Mouse (Mus musculus): ENCODE measurements at regions not wholly inside any gene's neighbourhood (a gene's known extent, or its start where the extent isn't known, plus 50 kb on each side); places are given as distances from the start of the nearest gene placed in this dataset.

- no peaks in the 10 kb centered on the region for H3K4me1 ChIP-seq (ENCODE audit: control insufficient read depth in 2 of 2, insufficient read depth in 2 of 2, low read length in 2 of 2, poor library complexity in 1 of 2)
- no peak overlapping the region for H3K9ac ChIP-seq (ENCODE audit: insufficient read depth, low read depth, low read length, poor library complexity, severe bottlenecking)
- no peak overlapping the region for H3K4me3 ChIP-seq (ENCODE audit: insufficient read depth in 1 of 2, low read depth in 1 of 2, low read length in 2 of 2, poor library complexity in 1 of 2, severe bottlenecking in 1 of 2)
- TF ChIP-seq HCFC1 (IDR thresholded peaks at IDR 0.05; ENCODE audit: borderline replicate concordance, insufficient read depth, low read length) (no peak), CHD2 (IDR thresholded peaks at IDR 0.05; ENCODE audit: low read depth, low read length) (no peak), ZNF384 (IDR thresholded peaks at IDR 0.05; ENCODE audit: low read depth, low read length) (no peak), ZC3H11A (IDR thresholded peaks at IDR 0.05; ENCODE audit: borderline replicate concordance, low read depth, low read length) (no peak), MAFK (IDR thresholded peaks at IDR 0.05; ENCODE audit: insufficient read depth, low read depth, low read length) (no peak)
- no peak overlapping the region for H3K27ac ChIP-seq (ENCODE audit: insufficient read depth, low read depth, low read length, poor library complexity, severe bottlenecking)
- no peaks in the 10 kb centered on the region for H3K9me3 ChIP-seq (ENCODE audit: control insufficient read depth, insufficient read depth, low read depth, low read length)
- in situ Hi-C loops (cut with MboI; ENCODE audit: low sequenced_read_pairs in 2 of 2, unreplicated experiment in 2 of 2), result no loop called here
- H3K36me3 ChIP-seq (ENCODE audit: control insufficient read depth, insufficient read depth, low read length, poor library complexity, severe bottlenecking), result no peaks in the 10 kb centered on the region
- no peak for DNase-seq (ENCODE audit: low read depth, low spot score)
Observed at GRCm38 (mm10) chr19:33022839-33023428, 265.6 kb downstream of the Pten start.

GRCm38 (mm10) chr19:33029688-33030444 is 272.6 kb downstream of the Pten start:
- H3K36me3 ChIP-seq (ENCODE audit: control insufficient read depth, insufficient read depth, low read length, poor library complexity, severe bottlenecking), result no peaks in the 10 kb centered on the region
- no peak overlapping the region for H3K9ac ChIP-seq (ENCODE audit: insufficient read depth, low read depth, low read length, poor library complexity, severe bottlenecking)
- no peak overlapping the region for H3K4me3 ChIP-seq (ENCODE audit: insufficient read depth in 1 of 2, low read depth in 1 of 2, low read length in 2 of 2, poor library complexity in 1 of 2, severe bottlenecking in 1 of 2)
- no peak for DNase-seq (ENCODE audit: low read depth, low spot score)
- in situ Hi-C loops (cut with MboI; ENCODE audit: low sequenced_read_pairs in 2 of 2, unreplicated experiment in 2 of 2), result no loop called here
- TF ChIP-seq HCFC1 (IDR thresholded peaks at IDR 0.05; ENCODE audit: borderline replicate concordance, insufficient read depth, low read length) (no peak), CHD2 (IDR thresholded peaks at IDR 0.05; ENCODE audit: low read depth, low read length) (no peak), ZNF384 (IDR thresholded peaks at IDR 0.05; ENCODE audit: low read depth, low read length) (no peak), ZC3H11A (IDR thresholded peaks at IDR 0.05; ENCODE audit: borderline replicate concordance, low read depth, low read length) (no peak), MAFK (IDR thresholded peaks at IDR 0.05; ENCODE audit: insufficient read depth, low read depth, low read length) (no peak)
- no peak overlapping the region for H3K27ac ChIP-seq (ENCODE audit: insufficient read depth, low read depth, low read length, poor library complexity, severe bottlenecking)
- no peaks in the 10 kb centered on the region for H3K4me1 ChIP-seq (ENCODE audit: control insufficient read depth in 2 of 2, insufficient read depth in 2 of 2, low read length in 2 of 2, poor library complexity in 1 of 2)
- no peaks in the 10 kb centered on the region for H3K9me3 ChIP-seq (ENCODE audit: control insufficient read depth, insufficient read depth, low read depth, low read length)

GRCm38 (mm10) chr19:33040512-33040911 is 283.2 kb downstream of the Pten start:
- Histone ChIP-seq H3K9me3 (ENCODE audit: control insufficient read depth, insufficient read depth, low read depth, low read length) (no peaks in the 10 kb centered on the region), H3K9ac (ENCODE audit: insufficient read depth, low read depth, low read length, poor library complexity, severe bottlenecking) (no peak overlapping the region), H3K4me3 (ENCODE audit: insufficient read depth in 1 of 2, low read depth in 1 of 2, low read length in 2 of 2, poor library complexity in 1 of 2, severe bottlenecking in 1 of 2) (no peak overlapping the region), H3K36me3 (ENCODE audit: control insufficient read depth, insufficient read depth, low read length, poor library complexity, severe bottlenecking) (no peaks in the 10 kb centered on the region), H3K27ac (ENCODE audit: insufficient read depth, low read depth, low read length, poor library complexity, severe bottlenecking) (no peak overlapping the region), H3K4me1 (ENCODE audit: control insufficient read depth in 2 of 2, insufficient read depth in 2 of 2, low read length in 2 of 2, poor library complexity in 1 of 2) (no peaks in the 10 kb centered on the region)
- in situ Hi-C loops (cut with MboI; ENCODE audit: low sequenced_read_pairs in 2 of 2, unreplicated experiment in 2 of 2), result no loop called here
- TF ChIP-seq HCFC1 (IDR thresholded peaks at IDR 0.05; ENCODE audit: borderline replicate concordance, insufficient read depth, low read length) (no peak), CHD2 (IDR thresholded peaks at IDR 0.05; ENCODE audit: low read depth, low read length) (no peak), MAFK (IDR thresholded peaks at IDR 0.05; ENCODE audit: insufficient read depth, low read depth, low read length) (no peak), ZNF384 (IDR thresholded peaks at IDR 0.05; ENCODE audit: low read depth, low read length) (no peak), ZC3H11A (IDR thresholded peaks at IDR 0.05; ENCODE audit: borderline replicate concordance, low read depth, low read length) (no peak)
- DNase-seq (ENCODE audit: low read depth, low spot score), result no peak

- in situ Hi-C loops (cut with MboI; ENCODE audit: low sequenced_read_pairs in 2 of 2, unreplicated experiment in 2 of 2), result no loop called here
- DNase-seq (ENCODE audit: low read depth, low spot score), result no peak
- no peaks in the 10 kb centered on the region for H3K4me1 ChIP-seq (ENCODE audit: control insufficient read depth in 2 of 2, insufficient read depth in 2 of 2, low read length in 2 of 2, poor library complexity in 1 of 2)
- H3K27ac ChIP-seq (ENCODE audit: insufficient read depth, low read depth, low read length, poor library complexity, severe bottlenecking), result no peak overlapping the region
- H3K9ac ChIP-seq (ENCODE audit: insufficient read depth, low read depth, low read length, poor library complexity, severe bottlenecking), result no peak overlapping the region
- H3K36me3 ChIP-seq (ENCODE audit: control insufficient read depth, insufficient read depth, low read length, poor library complexity, severe bottlenecking), result no peaks in the 10 kb centered on the region
- H3K9me3 ChIP-seq (ENCODE audit: control insufficient read depth, insufficient read depth, low read depth, low read length), result no peaks in the 10 kb centered on the region
- no peak for TF ChIP-seq CHD2 (IDR thresholded peaks at IDR 0.05; ENCODE audit: low read depth, low read length)
- no peak for TF ChIP-seq HCFC1 (IDR thresholded peaks at IDR 0.05; ENCODE audit: borderline replicate concordance, insufficient read depth, low read length)
- TF ChIP-seq MAFK (IDR thresholded peaks at IDR 0.05; ENCODE audit: insufficient read depth, low read depth, low read length), result no peak
- no peak for TF ChIP-seq ZNF384 (IDR thresholded peaks at IDR 0.05; ENCODE audit: low read depth, low read length)
- no peak for TF ChIP-seq ZC3H11A (IDR thresholded peaks at IDR 0.05; ENCODE audit: borderline replicate concordance, low read depth, low read length)
- no peak overlapping the region for H3K4me3 ChIP-seq (ENCODE audit: insufficient read depth in 1 of 2, low read depth in 1 of 2, low read length in 2 of 2, poor library complexity in 1 of 2, severe bottlenecking in 1 of 2)
Observed at GRCm38 (mm10) chr19:33040991-33041390, 283.7 kb downstream of the Pten start.

Measured in ES-E14 (cell line).